Mouse (Mus musculus): ENCODE results near the gene Rfng. TPM values are rescaled to one million over a fixed set of nuclear protein-coding genes. Genes with fewer than 3 reads are reported as not detected.
"Not testable (repeated sequence)": the region's sequence is repeated elsewhere in the genome, so short reads cannot be mapped to it uniquely, and the experiment has no call there.

Gene Rfng
- polyA plus RNA-seq, 1 experiment from 2014 or later = 83.9 TPM

GRCm38 (mm10) chr11:120772749-120773148 lies 11.3 kb downstream of the Rfng start:
- no peak overlapping the region for H3K9ac ChIP-seq (replicated peaks; ENCODE audit: low read length)
- WGBS = 83% methylated on average over 3 of the region's 3 CpGs
- no peak for ATAC-seq (ENCODE audit: low FRiP score, low TSS enrichment)

GRCm38 (mm10) chr11:120768206-120768605 lies 15.8 kb downstream of the Rfng start:
- 68% methylated on average over 1 of the region's 1 CpGs for WGBS

More at GRCm38 (mm10) chr11:120772749-120773148, 11.3 kb downstream of the Rfng start:
- H3K36me3 ChIP-seq (ENCODE audit: control insufficient read depth, insufficient read depth, low read length) = no peaks in the 10 kb centered on the region
- no peak overlapping the region for H3K27ac ChIP-seq (replicated peaks; ENCODE audit: low read depth, low read length)
- no peaks in the 10 kb centered on the region for H3K4me1 ChIP-seq (ENCODE audit: control insufficient read depth, insufficient read depth, low read length)
- H3K27me3 ChIP-seq (ENCODE audit: control insufficient read depth, insufficient read depth, low read length) = no peaks in the 10 kb centered on the region
- H3K4me2 ChIP-seq (ENCODE audit: low read length) = no peak overlapping the region
- no peaks in the 10 kb centered on the region for H3K9me3 ChIP-seq (ENCODE audit: control insufficient read depth, low read length)
- no peak for DNase-seq
- H3K4me3 ChIP-seq (replicated peaks; ENCODE audit: low read depth, low read length) = no peak overlapping the region

DNA sequence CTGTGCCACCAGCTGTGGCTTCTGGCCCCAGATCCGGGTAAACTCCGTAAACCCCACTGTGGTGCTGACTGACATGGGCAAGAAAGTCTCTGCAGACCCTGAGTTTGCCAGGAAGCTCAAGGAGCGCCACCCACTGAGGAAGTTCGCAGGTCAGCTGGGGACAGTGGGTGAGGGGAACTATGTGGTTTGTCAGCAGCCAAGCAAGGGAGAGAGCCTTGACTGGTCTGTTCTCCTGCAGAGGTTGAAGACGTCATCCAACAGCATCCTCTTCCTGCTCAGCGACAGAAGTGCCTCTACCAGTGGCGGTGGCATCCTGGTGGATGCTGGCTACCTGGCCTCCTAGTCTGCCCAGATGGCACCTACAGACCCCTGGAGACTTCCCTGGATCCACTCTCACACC lies 17.0 kb downstream of the Rfng start:
- H3K9me3 ChIP-seq (ENCODE audit: control insufficient read depth, low read length); H3K9ac ChIP-seq (replicated peaks; ENCODE audit: low read length); DNase-seq; ATAC-seq (ENCODE audit: low FRiP score, low TSS enrichment); H3K4me3 ChIP-seq (replicated peaks; ENCODE audit: low read depth, low read length); H3K27me3 ChIP-seq (ENCODE audit: control insufficient read depth, insufficient read depth, low read length); H3K27ac ChIP-seq (replicated peaks; ENCODE audit: low read depth, low read length); H3K4me1 ChIP-seq (ENCODE audit: control insufficient read depth, insufficient read depth, low read length); H3K4me2 ChIP-seq (ENCODE audit: low read length); H3K36me3 ChIP-seq (ENCODE audit: control insufficient read depth, insufficient read depth, low read length): not testable (repeated sequence)
- WGBS = 79% methylated on average over 4 of the region's 7 CpGs

More at GRCm38 (mm10) chr11:120768206-120768605, 15.8 kb downstream of the Rfng start:
- no peak for DNase-seq
- Histone ChIP-seq H3K4me3 (replicated peaks; ENCODE audit: low read depth, low read length) (no peak overlapping the region), H3K4me1 (ENCODE audit: control insufficient read depth, insufficient read depth, low read length) (no peaks in the 10 kb centered on the region), H3K36me3 (ENCODE audit: control insufficient read depth, insufficient read depth, low read length) (no peaks in the 10 kb centered on the region), H3K9me3 (ENCODE audit: control insufficient read depth, low read length) (no peaks in the 10 kb centered on the region), H3K27me3 (ENCODE audit: control insufficient read depth, insufficient read depth, low read length) (no peaks in the 10 kb centered on the region), H3K27ac (replicated peaks; ENCODE audit: low read depth, low read length) (no peak overlapping the region), H3K9ac (replicated peaks; ENCODE audit: low read length) (no peak overlapping the region), H3K4me2 (ENCODE audit: low read length) (no peak overlapping the region)
- ATAC-seq (ENCODE audit: low FRiP score, low TSS enrichment) = no peak

DNA sequence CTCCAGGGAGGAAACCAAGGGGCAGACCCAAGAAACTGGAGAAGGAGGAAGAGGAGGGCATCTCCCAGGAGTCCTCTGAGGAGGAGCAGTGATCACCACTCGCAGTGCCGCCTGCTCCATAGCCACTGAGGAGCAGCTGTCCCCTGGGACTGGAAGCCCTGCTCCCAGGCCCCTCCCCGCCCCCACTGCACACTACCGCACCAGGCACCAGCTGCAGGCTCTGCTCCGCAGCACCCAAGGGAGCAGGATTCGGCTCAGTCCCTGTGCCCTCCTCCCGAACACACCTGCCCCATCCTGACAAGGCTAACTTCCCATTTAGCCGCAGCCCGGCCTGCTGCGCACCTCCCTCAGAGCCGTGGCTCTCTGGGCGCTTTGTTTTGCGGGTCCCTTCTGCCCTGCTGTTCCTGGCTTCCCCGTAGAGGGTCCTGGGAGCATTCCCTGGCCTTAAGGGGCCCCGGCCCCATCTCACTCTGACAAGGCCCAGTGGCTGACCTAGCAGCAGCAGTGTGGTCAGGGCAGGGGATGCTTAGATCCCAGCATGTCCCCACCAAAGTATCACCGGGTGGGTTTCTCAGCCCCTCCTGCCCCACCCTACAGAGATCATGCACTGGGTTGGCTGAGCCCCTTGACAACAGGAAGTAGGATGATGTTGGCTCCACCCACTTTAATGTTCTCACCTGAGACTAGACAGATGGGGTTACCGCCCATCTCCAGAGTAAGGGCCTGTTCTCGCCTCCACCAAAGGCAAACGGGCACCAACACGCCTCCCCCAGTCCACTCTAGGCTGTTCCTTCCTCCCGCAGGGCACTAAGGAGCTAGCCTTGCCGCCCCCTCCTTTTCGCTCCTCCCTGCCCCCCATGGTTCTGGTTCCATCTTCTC lies 20.6 kb downstream of the Rfng start:
- not testable (repeated sequence) for ATAC-seq (ENCODE audit: low FRiP score, low TSS enrichment); DNase-seq; H3K4me1 ChIP-seq (ENCODE audit: control insufficient read depth, insufficient read depth, low read length); H3K36me3 ChIP-seq (ENCODE audit: control insufficient read depth, insufficient read depth, low read length); H3K9ac ChIP-seq (replicated peaks; ENCODE audit: low read length); H3K9me3 ChIP-seq (ENCODE audit: control insufficient read depth, low read length); H3K27me3 ChIP-seq (ENCODE audit: control insufficient read depth, insufficient read depth, low read length); H3K27ac ChIP-seq (replicated peaks; ENCODE audit: low read depth, low read length); H3K4me2 ChIP-seq (ENCODE audit: low read length); H3K4me3 ChIP-seq (replicated peaks; ENCODE audit: low read depth, low read length)
- WGBS = 6% methylated on average over 8 of the region's 23 CpGs

DNA sequence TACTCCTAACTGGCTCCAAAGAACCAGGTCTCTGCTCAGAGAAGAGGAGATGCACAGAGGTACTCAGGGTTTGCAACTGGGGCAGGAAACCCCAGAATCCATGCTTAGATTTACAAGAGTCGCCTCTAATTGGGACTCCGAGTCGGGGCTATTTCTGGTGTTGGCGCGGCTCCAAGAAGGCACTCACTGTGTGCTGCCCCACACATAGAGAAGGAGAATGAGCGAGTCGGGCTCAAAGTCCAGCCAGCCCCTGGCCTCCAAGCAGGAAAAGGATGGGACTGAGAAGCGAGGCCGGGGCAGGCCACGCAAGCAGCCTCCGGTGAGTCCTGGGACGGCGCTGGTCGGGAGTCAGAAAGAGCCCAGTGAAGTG lies 21.4 kb downstream of the Rfng start, which contains the start of gene Hmga1b:
TSS of gene Hmga1b (plus strand) at position 123 of the 370 bp plus-strand sequence.
- not testable (repeated sequence) for H3K4me2 ChIP-seq (ENCODE audit: low read length); H3K9me3 ChIP-seq (ENCODE audit: control insufficient read depth, low read length); H3K36me3 ChIP-seq (ENCODE audit: control insufficient read depth, insufficient read depth, low read length); H3K27me3 ChIP-seq (ENCODE audit: control insufficient read depth, insufficient read depth, low read length); DNase-seq; H3K27ac ChIP-seq (replicated peaks; ENCODE audit: low read depth, low read length); H3K4me1 ChIP-seq (ENCODE audit: control insufficient read depth, insufficient read depth, low read length); ATAC-seq (ENCODE audit: low FRiP score, low TSS enrichment); H3K4me3 ChIP-seq (replicated peaks; ENCODE audit: low read depth, low read length); H3K9ac ChIP-seq (replicated peaks; ENCODE audit: low read length)
- WGBS = 20% methylated on average over 14 of the region's 14 CpGs

- no peak for DNase-seq
- no peak for ATAC-seq (ENCODE audit: low FRiP score, low TSS enrichment)
- no peak overlapping the region for H3K27ac ChIP-seq (replicated peaks; ENCODE audit: low read depth, low read length)
- no peaks in the 10 kb centered on the region for H3K4me1 ChIP-seq (ENCODE audit: control insufficient read depth, insufficient read depth, low read length)
- no peak overlapping the region for H3K4me2 ChIP-seq (ENCODE audit: low read length)
- H3K9ac ChIP-seq (replicated peaks; ENCODE audit: low read length) = no peak overlapping the region
- H3K9me3 ChIP-seq (ENCODE audit: control insufficient read depth, low read length) = peaks cover 3% of the 10 kb centered on the region; the same call in 1 of the 2 replicates
- 77% methylated on average over 14 of the region's 14 CpGs for WGBS
- no peak overlapping the region for H3K4me3 ChIP-seq (replicated peaks; ENCODE audit: low read depth, low read length)
- peaks cover 5% of the 10 kb centered on the region; the same call in 1 of the 2 replicates for H3K27me3 ChIP-seq (ENCODE audit: control insufficient read depth, insufficient read depth, low read length)
- no peaks in the 10 kb centered on the region for H3K36me3 ChIP-seq (ENCODE audit: control insufficient read depth, insufficient read depth, low read length)
These were observed 22.0 kb downstream of the Rfng start for GRCm38 (mm10) chr11:120761811-120762671.

GRCm38 (mm10) chr11:120760236-120760635 lies 23.8 kb downstream of the Rfng start:
- ATAC-seq (ENCODE audit: low FRiP score, low TSS enrichment) = no peak
- no peak overlapping the region for H3K4me3 ChIP-seq (replicated peaks; ENCODE audit: low read depth, low read length)
- no peak overlapping the region for H3K27ac ChIP-seq (replicated peaks; ENCODE audit: low read depth, low read length)
- 94% methylated on average over 9 of the region's 9 CpGs for WGBS
- H3K4me2 ChIP-seq (ENCODE audit: low read length) = no peak overlapping the region
- H3K4me1 ChIP-seq (ENCODE audit: control insufficient read depth, insufficient read depth, low read length) = no peaks in the 10 kb centered on the region
- DNase-seq = no peak
- no peak overlapping the region for H3K9ac ChIP-seq (replicated peaks; ENCODE audit: low read length)
- no peaks in the 10 kb centered on the region for H3K36me3 ChIP-seq (ENCODE audit: control insufficient read depth, insufficient read depth, low read length)
- H3K27me3 ChIP-seq (ENCODE audit: control insufficient read depth, insufficient read depth, low read length) = peaks cover 5% of the 10 kb centered on the region; the same call in 1 of the 2 replicates
- H3K9me3 ChIP-seq (ENCODE audit: control insufficient read depth, low read length) = peaks cover 3% of the 10 kb centered on the region; the same call in 1 of the 2 replicates

DNA sequence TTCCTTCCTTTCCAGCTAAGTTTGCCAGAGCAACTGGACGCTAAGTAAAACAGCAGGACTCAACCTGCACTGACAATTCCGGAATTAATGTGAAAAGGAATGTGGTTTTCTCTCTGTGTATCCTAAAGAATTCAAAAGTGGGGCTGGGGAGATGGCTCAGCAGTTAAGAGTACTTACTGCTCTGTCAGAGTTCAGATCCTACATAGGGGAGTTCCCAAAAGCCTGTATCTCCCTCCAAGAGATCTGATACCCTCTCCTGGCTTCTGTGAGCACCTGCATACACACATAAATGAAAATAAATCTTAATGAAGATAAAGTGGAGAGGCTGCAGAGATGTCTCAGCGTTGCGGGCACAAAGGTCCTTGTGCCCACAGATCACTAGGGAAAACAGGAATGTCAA lies 32.4 kb downstream of the Rfng start:
- H3K27me3 ChIP-seq (ENCODE audit: control insufficient read depth, insufficient read depth, low read length) = no peaks in the 10 kb centered on the region
- no peaks in the 10 kb centered on the region for H3K9me3 ChIP-seq (ENCODE audit: control insufficient read depth, low read length)
- H3K4me2 ChIP-seq (ENCODE audit: low read length) = no peak overlapping the region
- no peak for DNase-seq
- ATAC-seq (ENCODE audit: low FRiP score, low TSS enrichment) = no peak
- H3K9ac ChIP-seq (replicated peaks; ENCODE audit: low read length) = no peak overlapping the region
- 72% methylated on average over 4 of the region's 4 CpGs for WGBS
- H3K36me3 ChIP-seq (ENCODE audit: control insufficient read depth, insufficient read depth, low read length) = no peaks in the 10 kb centered on the region
- H3K4me3 ChIP-seq (replicated peaks; ENCODE audit: low read depth, low read length) = no peak overlapping the region
- no peak overlapping the region for H3K27ac ChIP-seq (replicated peaks; ENCODE audit: low read depth, low read length)
- no peaks in the 10 kb centered on the region for H3K4me1 ChIP-seq (ENCODE audit: control insufficient read depth, insufficient read depth, low read length)

Measured in midbrain, embryonic 14.5 days (tissue).